Mouse (Mus musculus) cerebellum, adult 8-10 months (tissue): Measurements from ENCODE around the gene Itpr1.

Experiments
- DNase-seq: peaks from one replicate; pipeline ENCODE4 v3.0.0; 2022

Itpr1 gene

DNA sequence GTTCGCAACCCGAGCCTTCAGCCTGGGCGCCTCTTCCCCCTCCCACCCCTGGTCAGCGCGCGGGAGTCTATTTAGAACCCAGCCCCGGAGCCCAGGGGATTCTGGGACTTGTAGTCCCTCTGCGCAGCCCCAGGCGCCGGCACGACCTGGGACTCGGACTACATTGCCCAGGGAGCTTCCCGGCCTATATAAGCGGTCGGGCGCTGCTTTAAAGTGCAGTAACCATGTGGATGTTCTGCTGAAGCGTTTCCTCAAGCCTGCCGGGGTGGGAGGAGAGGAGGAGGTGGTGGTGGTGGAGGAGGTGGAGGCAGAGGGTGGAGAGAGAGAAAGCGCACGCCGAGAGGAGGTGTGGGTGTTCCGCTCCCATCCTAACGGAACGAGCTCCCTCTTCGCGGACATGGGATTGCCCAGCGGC lies at the start of gene Itpr1:
Itpr1 (plus strand) TSS at position 216 of the 415 bp plus-strand sequence.
- peak; percentile 96 for DNase-seq

DNA sequence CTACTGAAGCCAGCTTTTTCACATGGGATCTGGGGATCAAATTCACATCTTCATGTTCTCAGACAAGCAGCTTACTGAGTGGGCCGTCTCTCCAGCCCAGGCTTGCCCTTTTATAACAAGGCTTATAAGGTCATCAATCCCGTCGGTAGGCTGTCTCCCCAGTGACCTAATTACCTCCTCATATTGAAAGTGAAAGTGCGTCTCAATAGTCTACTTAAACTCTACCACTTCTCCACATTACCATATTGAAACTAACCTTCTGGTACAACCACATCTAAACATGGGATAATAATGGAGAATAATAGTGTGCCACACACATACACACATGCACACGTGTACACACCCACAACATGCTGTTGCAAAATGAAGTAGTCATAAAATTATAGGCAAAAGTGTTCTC lies 48.0 kb upstream of the Itpr1 start:
- DNase-seq: no peak

DNA sequence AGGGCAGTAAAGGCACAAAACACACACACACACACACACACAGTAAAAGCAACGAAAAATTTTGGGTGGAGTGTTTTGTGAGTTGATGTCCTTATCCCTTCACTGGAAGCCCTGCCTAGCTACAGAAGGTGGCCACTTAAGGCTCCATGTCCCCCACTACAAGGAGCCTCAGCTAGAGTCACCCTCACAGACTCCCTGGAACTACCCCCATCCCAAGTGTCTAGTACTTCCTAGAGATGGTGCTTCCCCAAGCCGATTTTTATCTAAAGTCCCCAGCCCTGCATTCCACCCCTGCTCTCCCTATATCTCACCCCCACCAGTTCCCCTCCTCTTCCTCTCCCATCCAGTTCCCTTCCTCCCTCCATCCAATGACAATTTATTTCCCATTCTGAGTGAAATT lies 47.3 kb upstream of the Itpr1 start:
- DNase-seq: no peak

DNA sequence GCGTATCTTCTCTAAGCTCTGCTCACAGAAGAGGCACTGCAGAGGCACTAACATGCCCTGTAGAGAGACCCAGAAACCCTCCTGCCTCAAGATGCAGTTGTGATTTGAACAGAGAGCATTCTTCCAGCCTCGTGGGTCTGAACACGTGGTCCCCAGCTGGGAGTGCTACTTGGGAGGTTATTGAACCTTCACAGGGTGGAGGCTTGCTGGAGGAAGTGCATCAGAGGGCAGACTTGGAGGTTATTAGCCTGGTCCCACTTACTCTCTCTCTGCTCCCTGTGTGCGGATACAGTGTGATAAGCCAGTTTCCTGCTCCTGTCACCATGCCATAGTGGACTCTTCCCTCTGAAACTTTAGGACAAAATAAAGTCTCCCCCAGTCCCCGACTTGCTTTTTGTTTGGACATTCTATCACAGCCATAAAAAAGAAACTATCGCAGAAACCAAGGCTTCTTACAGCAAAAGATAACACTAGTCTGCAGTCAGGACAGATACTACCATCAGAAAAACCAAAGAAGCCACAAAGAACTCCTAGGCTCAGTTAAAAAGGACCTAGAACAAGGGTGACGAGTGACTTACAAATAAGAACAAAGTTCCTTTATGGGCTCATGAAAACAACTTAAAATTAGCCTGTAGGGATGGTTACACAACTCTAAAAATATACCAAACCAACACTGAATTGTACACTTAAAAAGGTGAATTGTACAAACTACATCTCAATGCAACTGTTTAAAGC lies 44.8 kb upstream of the Itpr1 start:
- DNase-seq: no peak

DNA sequence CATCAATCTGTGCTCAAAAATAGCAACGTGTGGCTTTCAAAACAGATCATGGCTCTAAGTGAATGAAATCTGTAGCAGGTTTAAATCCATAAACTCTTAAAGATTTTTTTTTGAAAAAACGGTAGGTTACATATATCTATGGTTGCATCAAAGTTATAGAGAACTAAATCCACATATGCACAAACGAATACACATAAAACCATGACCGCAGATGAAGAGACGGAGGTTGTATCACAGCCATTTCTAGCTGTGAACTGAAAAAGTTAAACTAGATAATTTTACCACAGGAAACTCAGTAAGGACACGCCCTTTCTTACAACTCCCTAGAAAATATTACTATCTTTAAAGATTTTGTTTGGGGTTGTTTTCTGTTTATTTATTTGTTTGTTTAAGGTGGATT lies 44.2 kb upstream of the Itpr1 start:
- no peak for DNase-seq

DNA sequence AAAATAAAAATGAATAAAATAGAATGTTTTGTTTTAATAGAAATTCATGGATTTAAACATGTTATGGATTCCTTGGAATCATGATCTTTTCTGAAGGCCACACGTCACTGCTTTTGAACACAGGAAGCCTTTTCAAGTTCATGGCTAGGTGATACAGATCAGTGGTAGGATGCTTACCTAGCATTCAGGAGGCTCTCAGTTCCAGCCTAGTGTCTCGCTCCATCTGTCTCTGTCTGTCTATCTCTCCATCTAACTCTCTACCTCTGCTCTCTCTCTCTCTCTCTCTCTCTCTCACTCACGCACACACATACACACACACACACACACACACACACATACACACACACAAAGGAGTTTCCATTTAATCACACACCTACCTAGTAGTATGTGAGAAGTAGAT lies 43.4 kb upstream of the Itpr1 start:
- no peak for DNase-seq

DNA sequence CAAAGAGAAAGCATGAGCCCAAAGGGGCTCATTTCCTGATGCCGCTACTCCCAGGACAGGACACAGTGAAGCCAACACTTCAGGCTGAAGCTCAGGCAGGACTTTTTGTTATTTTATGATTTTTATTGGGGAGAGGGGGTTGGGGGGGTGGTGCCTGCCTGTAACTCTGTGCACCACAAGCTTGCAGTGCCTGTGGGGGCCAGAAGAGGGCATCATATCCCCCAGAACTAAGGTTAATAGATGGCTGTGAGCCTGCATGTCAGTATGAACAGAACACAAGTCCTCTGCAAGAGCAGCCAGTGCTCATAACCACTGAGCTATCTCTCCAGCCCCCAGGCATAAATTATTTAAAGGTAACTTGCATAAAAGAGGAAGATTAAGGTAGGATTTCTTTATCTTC lies 40.7 kb upstream of the Itpr1 start:
- DNase-seq: no peak

DNA sequence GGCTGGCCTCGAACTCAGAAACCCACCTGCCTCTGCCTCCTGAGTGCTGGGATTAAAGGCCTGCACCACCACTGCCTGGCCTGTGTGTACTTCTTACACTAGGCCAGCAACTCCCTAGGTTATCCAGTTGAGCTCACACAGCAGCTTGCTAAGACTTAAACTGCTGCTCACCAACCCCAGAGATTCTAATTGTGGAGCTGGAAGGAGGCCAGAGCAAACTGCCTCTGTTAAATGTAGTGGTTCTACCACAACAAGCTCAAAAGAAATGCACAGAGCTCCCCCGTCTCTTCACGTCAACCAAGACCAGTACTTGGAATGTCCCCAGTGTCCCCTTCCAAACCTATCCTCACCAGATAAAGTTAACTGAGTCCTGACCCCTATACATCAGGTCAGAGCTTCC lies 38.7 kb upstream of the Itpr1 start:
- DNase-seq: no peak

DNA sequence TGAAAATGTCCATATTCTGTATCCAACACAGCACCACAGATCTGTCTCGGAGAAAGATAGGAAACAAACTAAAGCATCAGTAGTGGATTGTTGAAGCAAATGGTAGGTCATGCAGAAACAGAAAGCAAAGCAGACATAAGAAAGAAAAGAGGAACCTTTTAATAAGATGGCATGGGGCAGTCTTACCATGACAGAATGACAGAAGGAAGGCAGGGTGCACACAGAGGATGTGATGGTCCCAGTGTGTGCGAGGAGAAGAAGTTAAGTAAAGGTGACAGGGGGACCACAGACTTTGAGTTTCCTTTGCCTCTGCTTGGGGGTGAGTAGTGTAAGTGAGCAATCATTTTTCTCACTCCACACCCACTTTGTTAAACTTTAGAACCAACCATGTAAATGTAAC lies 33.8 kb upstream of the Itpr1 start:
- DNase-seq: no peak

DNA sequence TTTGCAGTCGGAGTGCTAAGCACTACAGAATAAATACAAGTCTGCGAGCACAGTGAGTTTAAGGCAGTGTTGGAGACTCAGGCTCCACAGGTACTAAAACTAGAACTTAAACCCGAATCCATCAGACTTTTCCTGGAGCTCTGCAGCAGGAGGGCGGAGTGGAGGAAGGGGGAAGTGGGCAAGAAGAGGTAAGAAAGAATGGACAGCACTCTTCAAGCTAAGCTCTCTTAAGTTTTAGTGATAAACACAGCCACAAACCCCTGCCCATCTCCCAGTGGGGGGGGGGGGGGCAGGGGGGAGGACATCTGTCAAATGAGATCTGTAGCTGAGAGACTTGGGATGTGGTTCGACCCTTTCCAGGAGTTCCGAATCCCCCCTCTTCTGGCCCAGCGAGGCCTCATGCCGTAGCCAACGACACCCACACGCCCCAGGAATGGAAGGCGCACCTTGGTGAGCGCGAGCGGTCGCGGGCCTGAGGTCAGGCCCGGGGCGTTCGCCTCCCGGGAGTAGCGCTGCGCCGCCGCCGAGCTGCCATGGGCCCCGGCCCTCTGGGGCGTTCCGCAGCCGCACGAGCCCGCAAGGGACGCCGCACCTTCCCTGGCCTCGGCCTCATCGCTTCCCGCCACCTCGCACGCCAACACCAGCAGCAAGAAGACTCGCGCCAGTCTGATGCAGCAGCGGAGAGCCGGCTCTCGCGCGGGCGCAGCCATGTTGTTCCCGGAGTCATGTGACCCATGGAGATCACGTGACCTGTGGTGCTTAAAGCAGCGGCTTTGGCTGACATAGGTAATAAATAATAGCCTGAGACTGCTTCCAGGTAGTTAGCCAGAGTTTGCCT lies 27.8 kb upstream of the Itpr1 start, which contains the start of gene Sumf1:
Sumf1 (minus strand) TSS at position 736 of the 838 bp plus-strand sequence.
- DNase-seq: peak; percentile 86

DNA sequence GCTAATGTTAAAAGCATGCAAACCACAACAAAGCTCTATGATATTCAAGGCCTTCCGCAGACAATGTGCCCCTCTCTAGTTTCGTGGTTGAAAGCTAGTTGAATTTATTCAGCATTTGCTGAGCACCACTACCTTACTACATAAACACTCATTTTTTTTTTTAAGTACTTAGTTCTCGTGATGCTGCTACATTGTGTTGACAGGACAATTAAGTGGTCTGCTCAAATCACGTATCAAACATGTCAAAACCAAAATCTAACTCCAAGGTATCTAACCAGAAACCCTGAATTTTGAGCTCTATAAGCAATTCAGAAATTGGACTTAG lies 27.2 kb upstream of the Itpr1 start:
- DNase-seq: no peak

DNA sequence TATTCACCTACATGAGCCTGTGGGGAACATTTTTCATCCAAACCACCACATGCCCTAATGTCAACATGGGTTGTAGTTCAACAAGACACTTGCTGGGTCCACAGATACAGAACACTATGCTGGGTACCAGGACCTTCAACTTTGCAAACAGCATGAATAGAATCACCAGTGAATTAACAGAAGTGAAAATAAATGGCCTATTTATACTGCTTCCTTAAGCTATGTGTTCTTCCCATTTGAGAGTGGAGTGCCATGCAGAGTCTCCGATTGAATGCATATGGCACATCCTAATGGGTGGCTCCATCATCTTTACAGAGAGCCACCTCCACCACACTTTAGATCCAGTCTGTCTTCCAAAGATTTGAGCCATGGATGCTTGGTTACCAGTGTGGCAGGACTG lies 22.2 kb upstream of the Itpr1 start:
- no peak for DNase-seq

DNA sequence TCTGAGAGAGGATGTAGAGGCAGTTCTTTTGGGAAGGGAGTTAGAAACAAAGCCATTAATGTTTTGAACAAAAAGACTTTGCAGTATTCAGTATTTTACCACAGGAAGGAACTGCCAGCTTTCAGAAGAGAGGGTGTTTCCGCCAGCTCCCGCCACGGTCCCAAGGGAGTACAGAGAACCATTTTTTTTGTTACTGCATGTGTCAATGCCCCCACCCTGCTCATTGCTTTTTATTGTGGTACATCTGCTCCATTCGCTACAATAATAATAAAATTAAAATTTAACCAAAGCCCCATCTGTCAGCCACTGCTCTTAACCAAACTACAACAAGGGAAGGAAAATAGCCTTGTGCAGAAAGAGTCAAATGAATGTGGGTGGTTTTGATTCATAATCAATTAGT lies 20.3 kb upstream of the Itpr1 start:
- DNase-seq: no peak

DNA sequence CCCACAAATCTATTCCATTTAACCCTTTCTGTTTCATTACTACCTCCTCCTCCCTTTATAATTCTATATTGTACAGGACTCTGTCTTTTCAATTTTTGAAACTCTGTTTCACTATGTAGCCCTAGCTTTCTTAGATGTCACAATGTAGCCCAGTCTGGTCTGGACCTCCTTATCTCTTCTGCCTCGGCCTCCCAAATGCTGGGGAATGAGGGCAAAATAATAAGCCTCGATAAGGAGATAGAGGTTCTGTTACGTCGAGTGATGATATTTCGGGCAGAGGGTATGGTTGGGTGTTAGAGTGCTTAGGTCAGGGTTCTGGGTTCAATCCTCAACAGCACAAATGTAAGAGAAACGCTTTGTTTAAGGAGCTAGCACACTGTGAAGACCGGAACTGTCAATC lies 16.2 kb upstream of the Itpr1 start:
- no peak for DNase-seq

DNA sequence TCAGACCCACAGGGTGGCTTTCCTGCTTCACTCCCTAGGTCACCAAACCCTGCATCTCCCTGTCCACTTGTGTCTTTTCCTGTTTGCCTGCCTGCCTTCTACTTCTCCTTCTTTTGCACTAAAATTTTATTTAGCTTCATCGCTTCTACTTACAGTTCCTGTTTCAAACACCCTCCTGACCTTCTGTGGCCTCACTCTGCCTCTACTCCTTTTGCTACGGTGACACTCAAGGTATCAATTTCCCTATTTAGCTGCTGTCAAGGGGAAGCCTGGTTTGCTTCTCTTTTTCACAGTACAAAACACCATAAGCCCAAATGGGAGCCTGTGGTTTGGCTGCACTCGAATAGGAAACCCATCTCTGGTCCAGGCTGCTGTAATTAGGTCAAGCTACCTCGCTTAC lies 15.8 kb upstream of the Itpr1 start:
- DNase-seq: no peak

DNA sequence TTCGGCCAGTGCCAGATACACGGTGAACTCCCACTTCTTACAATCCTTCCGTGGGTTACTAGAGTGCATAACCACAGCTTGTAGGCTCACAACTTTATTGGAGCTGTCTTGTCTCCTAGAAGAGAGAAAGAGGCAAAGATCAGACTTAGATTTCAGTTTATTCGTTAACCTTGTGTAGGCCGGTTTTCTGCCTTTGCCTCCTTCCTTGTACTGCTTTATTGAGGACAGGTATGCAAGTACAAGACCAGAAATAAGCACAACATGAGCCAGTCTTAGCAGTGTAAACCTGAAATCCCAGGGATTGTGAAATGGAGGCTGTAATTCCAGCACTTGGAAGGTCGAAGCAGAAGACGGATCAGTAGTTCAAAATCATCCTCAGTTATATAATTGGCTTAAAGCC lies 14.6 kb upstream of the Itpr1 start:
- DNase-seq: no peak

DNA sequence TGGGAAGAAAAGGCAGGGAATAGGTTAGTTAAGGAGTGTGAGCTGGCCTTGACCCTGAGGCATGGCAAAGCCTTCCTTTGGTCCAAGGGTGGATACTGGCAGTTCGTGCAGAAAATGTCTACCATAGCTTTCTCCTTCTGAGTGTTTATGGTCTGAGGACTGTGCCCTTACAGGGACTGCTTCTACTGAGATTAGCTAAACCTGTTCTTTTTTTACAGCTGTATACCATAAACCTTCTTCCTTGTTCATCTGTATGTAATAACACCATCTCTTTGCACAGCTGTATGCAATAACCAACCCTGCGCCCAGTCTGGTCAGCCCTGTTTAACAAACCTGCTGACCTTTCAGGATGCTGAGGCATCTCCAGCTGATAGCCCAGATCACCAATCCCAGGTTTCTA lies 8.6 kb upstream of the Itpr1 start:
- DNase-seq: no peak

DNA sequence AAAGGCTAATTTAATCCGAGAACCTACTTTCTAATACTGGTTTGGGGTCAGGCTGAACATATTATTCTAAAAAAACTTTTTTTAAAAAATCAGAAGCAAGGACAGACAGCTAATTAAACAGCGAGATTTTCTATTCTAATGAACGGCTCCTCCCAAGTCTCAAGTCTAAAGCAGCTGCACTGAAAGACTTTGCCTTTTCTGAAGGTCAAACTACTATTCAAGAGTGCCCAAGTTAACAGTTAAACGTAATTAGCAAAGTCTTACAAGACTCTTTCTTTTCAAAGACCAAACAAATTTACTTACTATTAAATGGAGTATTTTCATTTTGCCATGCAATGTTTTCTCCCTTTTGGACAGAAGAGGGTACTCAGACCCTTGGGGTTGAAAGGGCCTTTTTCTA lies 6.8 kb upstream of the Itpr1 start:
- DNase-seq: no peak

DNA sequence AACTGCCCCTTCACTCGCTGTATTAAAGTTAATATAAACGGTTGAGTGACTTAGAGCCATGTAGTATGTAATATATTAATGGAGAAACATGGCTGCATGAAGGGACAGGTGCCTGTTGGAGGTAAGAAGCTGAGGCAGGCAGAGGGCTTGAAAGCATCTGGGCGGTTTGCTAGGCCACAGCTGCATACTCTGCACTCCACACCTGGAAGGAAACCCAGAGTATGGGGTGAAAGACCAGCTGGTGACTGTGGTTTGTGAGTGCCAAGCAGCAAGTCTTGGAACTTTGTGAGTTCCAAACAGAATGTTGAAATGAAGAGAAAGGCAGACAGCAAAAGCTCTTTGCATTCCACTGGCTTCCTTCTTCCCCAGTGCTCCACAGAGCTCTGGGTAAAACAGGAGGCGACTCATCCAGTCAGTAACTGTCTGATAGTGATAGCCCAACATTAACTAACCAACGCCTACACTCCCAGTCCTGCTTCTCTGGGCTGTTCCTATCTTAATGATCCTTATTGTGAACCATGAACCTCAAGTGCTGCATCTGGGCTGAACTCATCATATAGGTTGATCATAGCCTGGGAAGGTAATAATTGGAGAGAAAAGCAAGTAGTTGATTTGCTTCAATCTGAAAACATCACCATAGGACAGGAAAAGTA lies 5.9 kb upstream of the Itpr1 start:
- DNase-seq: no peak

DNA sequence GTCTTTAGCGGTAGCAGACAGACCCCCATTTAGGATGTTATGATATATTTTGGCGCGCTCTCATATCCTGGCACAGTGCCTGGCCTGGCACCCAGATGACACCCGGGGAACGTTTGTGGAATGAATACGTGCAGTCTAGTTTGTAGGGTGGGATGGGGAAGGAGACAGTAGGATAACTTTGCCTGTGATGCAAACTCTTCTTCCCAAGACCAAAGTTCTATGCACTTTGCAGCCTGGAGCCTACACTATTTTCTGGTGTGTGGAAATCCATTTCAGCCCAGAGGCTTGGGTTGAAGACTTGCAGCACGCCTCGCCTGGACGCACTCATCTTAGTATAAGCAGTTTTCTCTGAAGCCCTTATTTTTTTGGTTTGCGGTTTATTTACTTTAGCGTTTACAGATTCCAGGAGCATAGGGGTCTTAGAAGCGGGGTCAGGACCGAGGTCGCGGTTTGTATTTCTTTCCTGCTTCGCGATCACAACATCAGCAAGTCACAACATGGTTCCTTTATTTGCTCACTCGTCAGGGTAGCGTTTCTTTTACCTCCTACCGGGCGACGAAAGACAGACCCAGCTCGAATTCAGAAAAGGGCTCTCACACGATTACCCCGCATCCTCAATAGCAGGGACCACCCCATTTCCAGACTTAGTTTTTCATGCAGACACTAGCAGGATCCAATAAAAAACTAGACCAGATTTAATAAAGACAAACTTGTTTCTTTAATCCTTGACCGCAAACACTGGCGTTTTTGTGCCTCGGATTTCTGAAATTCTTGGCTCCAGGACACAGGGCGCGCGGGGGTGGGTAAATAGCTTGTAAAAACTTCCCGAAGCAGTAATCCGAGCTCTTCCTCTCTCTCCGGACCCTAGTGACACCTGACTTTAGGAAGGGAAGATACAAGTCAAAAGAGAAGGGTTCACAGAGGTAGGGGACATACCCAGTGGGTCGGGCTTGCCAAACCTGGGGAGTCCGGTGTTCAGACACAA lies 708 bp upstream of the Itpr1 start:
- peak; percentile 37 for DNase-seq

DNA sequence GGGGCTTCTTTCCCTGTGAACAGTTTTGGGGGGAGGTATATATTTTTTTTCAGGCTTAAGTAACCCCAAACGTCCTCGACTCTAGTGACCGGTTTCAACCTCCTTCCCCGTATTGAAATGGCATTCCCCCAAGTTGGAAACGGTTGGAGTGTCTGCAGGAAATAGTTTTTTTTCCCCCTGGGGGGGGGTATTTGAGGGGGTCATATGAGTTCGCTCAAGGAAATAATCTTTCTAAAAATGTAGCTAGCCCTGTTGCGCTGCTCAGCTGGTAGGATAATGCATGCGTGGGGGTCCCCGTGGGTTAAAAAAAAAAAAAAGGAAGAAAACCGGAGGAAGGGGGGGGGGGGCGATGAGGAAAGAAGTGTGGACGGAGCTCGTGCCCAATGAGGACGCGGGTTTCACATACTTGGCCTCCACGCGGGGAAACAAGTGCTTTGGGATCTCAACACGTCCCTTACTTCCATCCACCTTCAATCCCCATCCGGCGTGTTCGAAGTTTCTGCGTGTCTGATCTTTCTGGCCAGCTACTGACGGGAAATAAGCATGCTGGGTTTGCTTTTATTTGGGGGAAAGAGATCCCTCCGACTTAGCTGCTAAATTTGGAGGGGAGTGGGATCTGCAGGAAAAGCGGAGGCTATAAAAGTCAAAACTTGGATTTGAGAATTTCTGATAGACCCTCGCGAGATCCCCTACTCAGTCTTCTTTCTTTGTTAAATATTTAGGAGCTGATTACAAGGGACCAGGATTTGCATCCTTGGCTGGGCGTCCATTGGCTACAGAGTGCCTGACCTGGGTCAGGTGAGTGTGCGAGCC lies 791 bp downstream of the Itpr1 start:
- peak; percentile 15 for DNase-seq
